Mouse (Mus musculus): ENCODE measurements at regions not wholly inside any gene's neighbourhood (a gene's known extent, or its start where the extent isn't known, plus 50 kb on each side); places are given as distances from the start of the nearest gene placed in this dataset.

- no peak for TF ChIP-seq GATA1 (IDR thresholded peaks at IDR 0.05; ENCODE audit: low read length)
Measured at GRCm38 (mm10) chr13:107835756-107836385, 208.4 kb upstream of the Smim15 start.

- TF ChIP-seq GATA1 (IDR thresholded peaks at IDR 0.05; ENCODE audit: low read length): no peak
Measured at GRCm38 (mm10) chr13:107831997-107832396, 212.2 kb upstream of the Smim15 start.

- TF ChIP-seq GATA1 (IDR thresholded peaks at IDR 0.05; ENCODE audit: low read length): no peak
Measured at GRCm38 (mm10) chr13:107831221-107831681, 213.0 kb upstream of the Smim15 start.

GRCm38 (mm10) chr13:107830281-107830680 is 214.0 kb upstream of the Smim15 start:
- no peak for TF ChIP-seq GATA1 (IDR thresholded peaks at IDR 0.05; ENCODE audit: low read length)

- TF ChIP-seq GATA1 (IDR thresholded peaks at IDR 0.05; ENCODE audit: low read length): no peak
Measured at GRCm38 (mm10) chr13:107829861-107830260, 214.4 kb upstream of the Smim15 start.

- TF ChIP-seq GATA1 (IDR thresholded peaks at IDR 0.05; ENCODE audit: low read length): no peak
Measured at GRCm38 (mm10) chr13:107825636-107826035, 218.6 kb upstream of the Smim15 start.

GRCm38 (mm10) chr13:107823342-107823741 is 220.9 kb upstream of the Smim15 start:
- no peak for TF ChIP-seq GATA1 (IDR thresholded peaks at IDR 0.05; ENCODE audit: low read length)

- no peak for TF ChIP-seq GATA1 (IDR thresholded peaks at IDR 0.05; ENCODE audit: low read length)
Measured at GRCm38 (mm10) chr13:107822198-107822597, 222.0 kb upstream of the Smim15 start.

GRCm38 (mm10) chr13:107813562-107814161 is 230.6 kb upstream of the Smim15 start:
- TF ChIP-seq GATA1 (IDR thresholded peaks at IDR 0.05; ENCODE audit: low read length): no peak

- TF ChIP-seq GATA1 (IDR thresholded peaks at IDR 0.05; ENCODE audit: low read length): no peak
Measured at GRCm38 (mm10) chr13:107812014-107812413, 232.2 kb upstream of the Smim15 start.

- no peak for TF ChIP-seq GATA1 (IDR thresholded peaks at IDR 0.05; ENCODE audit: low read length)
Measured at GRCm38 (mm10) chr13:107810802-107811192, 233.4 kb upstream of the Smim15 start.

GRCm38 (mm10) chr13:107810060-107810801 is 234.0 kb upstream of the Smim15 start:
- no peak for TF ChIP-seq GATA1 (IDR thresholded peaks at IDR 0.05; ENCODE audit: low read length)

- no peak for TF ChIP-seq GATA1 (IDR thresholded peaks at IDR 0.05; ENCODE audit: low read length)
Measured at GRCm38 (mm10) chr13:107808961-107809360, 235.3 kb upstream of the Smim15 start.

GRCm38 (mm10) chr13:107804418-107804817 is 239.8 kb upstream of the Smim15 start:
- no peak for TF ChIP-seq GATA1 (IDR thresholded peaks at IDR 0.05; ENCODE audit: low read length)

GRCm38 (mm10) chr13:107799199-107799945 is 244.9 kb upstream of the Smim15 start:
- TF ChIP-seq GATA1 (IDR thresholded peaks at IDR 0.05; ENCODE audit: low read length): no peak

- TF ChIP-seq GATA1 (IDR thresholded peaks at IDR 0.05; ENCODE audit: low read length): no peak
Measured at GRCm38 (mm10) chr13:107798144-107798543, 246.1 kb upstream of the Smim15 start.
